Mouse (Mus musculus): ENCODE results near the gene Slc10a7.

Slc10a7 gene

DNA sequence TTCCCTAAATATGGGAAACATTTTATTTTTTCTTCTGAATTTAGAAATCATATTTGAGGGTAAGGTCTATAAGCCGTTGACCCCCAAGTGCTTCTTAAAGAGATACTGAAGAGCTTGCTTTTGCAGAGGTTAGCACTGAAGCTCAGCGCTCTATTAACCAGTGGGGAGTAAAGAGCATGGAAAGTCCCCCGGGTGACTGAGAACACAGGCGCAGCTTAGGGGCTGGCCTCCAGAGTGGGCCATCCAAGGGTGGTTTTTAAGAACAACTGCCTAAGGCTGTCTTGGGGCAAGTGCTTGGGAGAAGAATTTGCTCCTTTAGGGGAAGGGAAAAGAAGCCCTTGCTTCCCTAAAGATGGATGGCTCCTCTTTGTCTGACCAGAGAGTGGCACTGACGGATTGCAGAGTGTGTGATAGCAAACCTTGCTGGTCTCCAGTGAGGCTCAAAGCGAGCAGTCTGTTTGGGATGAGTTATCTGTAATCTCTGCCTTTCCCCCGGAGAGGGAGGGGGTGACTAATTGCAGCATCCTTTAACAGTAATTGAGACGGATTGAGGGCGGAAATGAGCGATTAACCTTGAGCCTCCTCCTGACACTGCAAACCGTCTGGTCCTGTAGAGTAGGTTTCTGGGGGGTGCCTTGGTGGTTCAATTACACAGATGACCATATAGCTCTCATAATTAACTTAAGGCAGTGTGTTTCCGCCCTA, 115.7 kb downstream of the Slc10a7 start:
- peak; percentile 58 for DNase-seq (ENCODE audit: extremely low spot score)

DNA sequence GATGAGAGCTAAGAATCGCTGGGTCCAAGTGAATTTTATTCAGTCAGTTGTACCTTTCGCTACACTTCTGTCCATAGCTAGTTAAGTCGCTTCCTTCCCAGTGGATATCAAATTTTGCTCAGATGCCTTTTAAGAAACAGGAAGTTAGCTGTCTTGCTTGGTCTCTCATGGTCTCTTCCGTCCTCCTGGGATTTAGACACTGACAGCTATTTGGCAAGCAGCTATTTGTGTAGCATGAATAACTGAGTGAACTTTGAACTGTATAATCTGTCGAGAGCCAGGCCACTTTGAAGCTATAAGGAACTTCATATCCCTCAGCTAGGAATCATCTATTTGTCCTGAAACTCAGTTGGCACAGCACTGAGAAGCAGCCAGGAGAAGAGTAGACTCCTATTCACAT, 117.5 kb downstream of the Slc10a7 start:
- no peak for DNase-seq (ENCODE audit: extremely low spot score)

DNA sequence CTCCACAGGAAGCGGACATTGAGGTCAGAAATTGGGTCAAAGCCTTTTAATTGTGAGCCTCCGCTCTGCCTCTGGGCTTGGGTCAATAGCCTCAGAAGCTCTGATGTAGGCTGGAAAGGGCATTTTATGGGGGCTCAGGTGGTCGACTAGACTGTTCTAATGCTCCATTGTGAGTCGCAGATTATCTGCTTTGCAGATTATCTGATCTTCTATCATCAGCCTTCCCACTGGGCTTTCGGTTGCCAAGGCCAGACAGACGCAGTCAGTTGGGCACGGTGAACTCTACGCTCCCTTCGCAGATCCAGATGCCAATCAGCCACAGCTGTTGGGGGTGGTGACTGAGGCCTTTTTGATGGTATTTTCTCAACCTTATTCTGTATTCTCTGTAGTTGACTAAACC, 118.6 kb downstream of the Slc10a7 start:
- no peak for DNase-seq (ENCODE audit: extremely low spot score)

DNA sequence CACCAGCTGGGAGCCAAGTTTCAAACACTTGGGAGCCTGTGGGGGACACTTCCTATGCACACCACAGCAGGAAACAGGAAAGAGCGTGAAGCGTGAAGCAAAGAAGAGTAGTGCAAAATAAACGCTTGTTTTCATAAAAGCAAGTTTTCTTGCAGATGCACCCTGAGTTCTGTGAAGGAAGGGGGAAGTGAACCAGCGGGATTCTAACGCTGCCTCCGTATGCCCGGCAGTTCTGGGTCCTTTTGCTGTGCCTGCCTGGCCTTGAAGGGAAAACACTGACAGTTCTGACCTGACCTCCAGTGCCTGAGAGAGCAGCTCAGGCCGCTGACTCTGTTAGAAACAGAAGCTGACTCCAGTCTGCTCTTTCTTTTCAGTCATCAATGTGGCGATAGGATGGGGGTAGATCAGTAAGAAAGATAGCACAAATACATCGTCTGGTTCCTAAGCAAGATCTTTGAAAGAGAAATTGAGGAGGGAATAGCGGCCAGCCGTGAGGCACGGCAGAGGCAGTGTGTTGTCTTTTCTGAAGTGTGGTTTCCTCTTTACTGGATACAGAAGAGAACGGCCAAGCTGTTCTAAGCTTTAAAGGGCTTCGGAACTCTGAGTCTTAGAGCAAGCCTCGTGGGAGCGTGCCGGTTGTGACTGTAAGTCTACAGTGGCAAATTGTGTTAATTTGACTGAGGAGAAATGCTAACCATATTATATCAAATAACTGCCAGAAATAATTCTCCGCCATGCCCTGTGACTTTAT, 121.4 kb downstream of the Slc10a7 start:
- DNase-seq (ENCODE audit: extremely low spot score): no peak

DNA sequence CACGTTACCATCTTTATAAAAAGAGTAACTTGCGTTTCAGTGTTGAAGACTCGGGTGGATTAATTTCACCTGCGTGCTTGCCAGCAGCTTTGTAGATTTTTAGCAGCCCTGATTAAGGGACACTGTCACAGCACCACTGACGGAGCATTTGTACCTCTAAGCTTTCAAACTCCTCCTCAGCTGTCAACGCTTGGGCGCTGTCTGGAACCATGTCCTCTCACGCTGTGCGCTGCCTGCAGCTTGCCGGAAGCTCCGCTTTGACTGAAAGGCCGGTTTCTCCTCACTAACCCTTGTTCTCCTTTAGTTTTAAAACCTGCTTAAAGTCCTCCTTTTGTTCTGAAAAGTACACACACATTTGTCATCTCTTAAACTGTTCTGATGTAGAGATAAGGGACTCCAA, 123.9 kb downstream of the Slc10a7 start:
- no peak for DNase-seq (ENCODE audit: extremely low spot score)

DNA sequence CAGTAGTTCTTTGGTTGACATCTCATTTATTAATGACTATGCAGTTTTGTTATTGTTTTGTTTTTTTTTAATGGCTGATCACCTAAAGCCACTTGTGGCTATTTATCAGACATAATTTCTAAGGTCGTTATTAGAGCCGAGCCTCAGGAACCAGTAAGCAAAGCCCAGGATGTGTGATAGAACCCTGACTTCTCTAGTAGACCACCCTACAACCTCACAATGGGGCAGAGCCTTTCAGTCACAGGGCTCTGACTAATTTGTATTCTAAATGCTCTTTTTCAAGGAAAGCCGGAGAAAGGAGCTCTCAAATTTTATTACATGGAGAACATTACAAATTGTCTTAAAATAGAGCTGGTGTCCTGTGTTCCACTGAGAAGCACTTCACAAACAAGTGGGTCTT, 124.9 kb downstream of the Slc10a7 start:
- no peak for DNase-seq (ENCODE audit: extremely low spot score)

DNA sequence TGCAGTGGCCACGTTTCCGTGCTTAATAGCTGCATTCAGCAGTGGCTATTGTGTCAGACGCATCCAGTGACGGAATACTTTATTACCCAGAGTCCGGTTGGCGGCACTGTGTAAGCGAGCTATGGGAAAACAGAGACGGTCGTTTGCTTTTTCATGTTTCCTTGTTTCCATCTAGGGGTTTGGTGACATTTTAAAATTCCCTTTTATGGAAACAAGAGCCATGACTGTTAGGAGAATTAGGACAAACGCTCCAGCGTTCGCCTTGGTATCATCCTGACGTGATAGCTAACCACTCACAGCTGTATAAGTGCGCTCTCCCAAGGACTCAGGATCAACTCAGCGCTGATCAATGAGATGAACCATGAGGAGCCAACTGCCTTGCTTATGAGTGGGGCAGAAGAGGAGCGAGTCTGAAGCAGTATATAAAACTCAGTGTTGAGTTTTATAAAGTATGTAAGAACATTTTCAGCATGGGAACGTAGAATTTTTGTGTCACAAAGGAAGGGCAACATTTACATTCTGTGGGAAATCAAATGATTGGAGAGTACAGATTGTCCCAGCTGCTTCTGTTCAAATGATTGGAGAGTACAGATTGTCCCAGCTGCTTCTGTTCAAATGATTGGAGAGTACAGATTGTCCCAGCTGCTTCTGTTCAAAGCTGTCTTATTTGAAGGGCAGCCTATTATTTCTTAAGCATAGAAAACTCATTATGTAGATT, 125.5 kb downstream of the Slc10a7 start:
- no peak for DNase-seq (ENCODE audit: extremely low spot score)

DNA sequence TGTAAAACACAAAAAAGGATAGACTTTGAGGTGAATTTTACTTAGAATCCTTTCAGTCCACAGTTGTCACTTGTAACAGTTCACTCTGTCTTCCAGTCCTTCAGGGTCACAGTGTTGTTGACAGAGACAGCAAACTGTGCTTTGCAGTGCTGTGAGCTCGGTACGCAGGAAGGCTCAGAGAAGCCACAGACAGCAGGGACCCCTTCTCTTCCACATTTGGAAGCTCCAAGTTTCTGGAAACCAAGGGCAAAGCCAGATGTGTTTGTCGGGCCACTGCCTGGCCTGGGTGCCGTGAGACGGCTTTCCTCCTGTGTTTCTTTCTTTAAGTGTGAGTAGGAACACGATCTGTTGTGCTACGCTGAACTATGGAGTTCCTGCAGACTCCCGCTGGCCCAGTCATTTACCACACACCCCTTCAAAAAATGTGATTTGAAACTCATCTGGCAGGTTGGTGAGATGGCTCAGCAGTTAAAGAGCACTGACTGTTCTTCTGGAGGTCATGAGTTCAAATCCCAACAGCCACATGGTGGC, 126.2 kb downstream of the Slc10a7 start:
- DNase-seq (ENCODE audit: extremely low spot score): no peak

DNA sequence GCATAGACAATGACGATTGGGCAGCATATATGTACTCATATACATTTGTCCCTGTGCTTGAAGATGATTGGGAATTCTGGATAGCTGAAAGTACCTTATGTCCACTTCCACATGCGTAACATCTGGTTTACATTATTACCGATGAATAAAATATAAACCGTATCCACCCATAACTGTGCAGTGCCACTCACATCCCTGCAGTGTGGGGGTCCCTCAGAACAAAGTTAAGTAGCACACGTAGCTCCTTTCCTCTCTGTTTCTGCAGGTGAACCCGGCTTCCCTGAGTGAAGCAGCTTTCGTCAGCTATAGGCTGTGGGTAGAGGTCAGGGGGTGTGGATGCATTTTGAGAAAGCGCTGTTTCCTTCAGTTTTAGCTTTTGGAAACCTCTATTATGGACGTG, 132.8 kb downstream of the Slc10a7 start:
- no peak for DNase-seq (ENCODE audit: extremely low spot score)

DNA sequence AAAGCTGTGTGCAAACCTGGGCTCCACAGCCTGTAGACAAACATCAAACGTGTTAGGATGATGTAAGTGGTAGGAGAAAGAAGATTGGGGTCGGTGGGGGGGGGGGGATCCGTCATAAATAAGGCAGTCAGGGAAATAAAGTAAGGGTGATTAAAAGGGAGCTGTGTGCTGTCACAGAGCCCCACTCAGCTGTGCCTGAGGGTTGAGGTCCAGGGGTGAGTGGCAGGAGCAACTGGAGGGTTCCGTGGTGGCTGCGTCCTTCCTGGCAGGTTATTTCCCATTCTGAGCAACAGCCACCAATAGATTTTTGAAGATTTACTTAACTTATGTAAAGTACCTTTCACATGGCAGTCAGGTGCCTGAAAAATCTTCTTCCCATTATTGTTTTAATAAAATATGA, 133.2 kb downstream of the Slc10a7 start:
- no peak for DNase-seq (ENCODE audit: extremely low spot score)

DNA sequence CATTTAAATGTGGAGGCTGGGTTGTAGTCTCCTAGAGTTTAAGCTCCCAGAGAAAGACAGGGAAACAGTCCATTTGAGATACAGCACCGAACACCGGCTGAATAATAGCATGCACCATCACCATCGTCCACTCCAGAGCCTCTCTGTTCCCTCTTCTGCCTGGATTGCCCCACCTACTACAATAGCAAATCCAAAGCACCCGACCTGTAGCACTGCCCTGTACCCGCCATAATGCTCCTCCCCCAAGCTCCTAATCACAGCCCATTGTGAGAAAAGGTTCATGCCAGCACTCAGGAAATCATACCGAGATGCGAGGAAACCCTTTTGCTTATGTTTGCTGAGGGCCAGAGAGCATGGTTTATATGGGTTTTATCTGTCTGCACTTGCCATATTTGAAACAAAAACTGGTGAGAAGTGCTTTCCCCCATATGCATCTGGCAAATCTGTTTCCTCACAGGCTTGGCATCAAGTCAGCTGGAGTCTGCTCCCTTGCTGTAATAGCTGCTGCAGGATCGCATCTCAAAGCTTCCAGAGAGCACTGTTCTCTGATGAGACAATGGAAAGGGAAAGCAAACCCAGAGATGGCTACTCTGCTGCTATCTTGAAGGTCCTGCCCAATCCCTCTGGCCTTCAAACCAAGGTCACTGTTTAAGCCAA, 138.0 kb downstream of the Slc10a7 start:
- DNase-seq (ENCODE audit: extremely low spot score): no peak

DNA sequence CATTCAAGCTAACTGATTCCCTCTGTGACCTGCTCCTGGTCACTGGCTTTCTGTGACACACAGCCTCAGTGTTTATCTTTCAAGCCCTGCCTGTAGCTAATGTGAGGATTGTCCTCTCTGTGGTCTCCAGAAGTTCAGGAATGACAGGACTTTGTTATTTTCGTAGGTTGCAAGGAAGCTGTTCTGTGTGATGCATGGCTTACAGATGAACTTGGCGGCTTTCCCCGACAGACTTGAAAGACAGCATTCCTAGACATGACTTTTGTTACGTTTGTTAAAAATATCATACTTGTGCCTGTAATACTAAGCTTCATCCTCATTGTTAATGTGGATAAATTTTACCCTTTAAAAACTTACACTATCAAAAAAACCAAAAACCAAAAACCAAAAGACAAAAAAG, 138.7 kb downstream of the Slc10a7 start:
- DNase-seq (ENCODE audit: extremely low spot score): no peak

DNA sequence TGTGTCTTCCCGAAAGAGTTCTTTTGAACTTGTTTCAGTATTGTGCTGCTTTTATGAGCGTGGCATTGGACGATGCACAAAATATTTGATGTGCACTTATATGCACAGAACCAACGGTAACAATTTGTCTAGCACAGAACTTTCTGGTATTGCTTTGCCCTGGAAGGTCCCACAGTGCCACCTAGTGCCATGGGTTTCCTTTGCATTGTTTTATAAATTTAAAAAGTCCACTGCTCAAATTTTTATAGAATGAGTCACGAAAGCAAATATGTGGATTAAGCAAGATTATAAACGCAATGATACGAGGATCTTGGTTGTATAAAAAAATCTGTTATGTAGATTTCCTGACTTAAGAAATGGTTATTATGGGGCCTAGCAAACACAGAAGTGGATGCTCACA, 139.8 kb downstream of the Slc10a7 start:
- peak; percentile 45 for DNase-seq (ENCODE audit: extremely low spot score)

DNA sequence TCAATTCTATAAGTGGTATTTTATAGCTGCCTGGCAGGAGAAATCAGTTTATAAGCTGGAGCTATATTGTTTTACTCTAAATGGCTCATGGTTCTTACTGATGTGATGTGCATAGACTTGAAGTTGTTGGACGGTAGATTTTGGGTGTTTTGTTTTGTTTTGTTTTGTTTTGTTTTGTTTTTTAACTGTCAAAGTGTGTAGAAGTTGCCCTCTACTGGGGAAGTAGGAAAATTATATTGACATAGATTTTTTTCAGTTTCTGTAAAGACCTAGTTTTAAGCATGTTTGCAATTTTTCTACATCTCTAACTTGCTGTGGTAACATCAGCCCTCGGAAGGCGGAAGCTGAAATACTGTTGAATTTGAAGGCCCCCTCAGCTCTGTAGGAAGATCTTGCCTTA, 142.5 kb downstream of the Slc10a7 start:
- DNase-seq (ENCODE audit: extremely low spot score): no peak

DNA sequence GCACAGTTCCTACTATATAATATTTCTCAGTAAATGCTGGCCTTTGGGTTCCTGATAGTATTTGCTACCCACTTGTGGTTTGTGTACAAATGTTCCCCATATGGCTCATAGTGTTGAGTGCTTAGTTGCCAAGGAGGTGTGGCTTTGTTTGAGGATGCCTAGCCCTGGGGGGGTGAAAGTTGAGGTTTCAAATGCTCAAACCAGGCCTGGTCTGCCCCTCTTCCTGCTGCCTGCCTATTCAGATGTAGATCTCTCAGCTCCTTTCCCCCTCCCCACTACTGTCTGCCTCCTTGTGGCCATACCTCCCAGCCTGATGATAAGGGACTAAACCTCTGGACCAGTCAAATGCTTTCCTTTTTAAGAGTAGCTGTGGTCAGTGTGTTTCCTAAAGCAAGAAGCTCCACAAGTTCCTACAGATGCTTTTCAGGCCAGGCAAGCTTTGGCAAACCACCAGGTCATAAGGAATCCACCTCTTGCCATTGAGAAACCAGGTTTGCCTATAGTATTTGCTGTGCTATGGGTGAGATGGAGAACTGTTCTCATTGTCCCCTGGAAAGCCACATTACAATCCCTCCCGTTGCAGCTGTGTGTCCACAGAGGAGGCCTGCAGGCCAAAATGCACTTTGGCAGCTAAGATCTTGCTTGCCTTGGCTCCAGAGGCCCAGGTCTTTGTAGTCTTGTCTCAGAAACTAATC, 146.4 kb downstream of the Slc10a7 start:
- DNase-seq (ENCODE audit: extremely low spot score): no peak

DNA sequence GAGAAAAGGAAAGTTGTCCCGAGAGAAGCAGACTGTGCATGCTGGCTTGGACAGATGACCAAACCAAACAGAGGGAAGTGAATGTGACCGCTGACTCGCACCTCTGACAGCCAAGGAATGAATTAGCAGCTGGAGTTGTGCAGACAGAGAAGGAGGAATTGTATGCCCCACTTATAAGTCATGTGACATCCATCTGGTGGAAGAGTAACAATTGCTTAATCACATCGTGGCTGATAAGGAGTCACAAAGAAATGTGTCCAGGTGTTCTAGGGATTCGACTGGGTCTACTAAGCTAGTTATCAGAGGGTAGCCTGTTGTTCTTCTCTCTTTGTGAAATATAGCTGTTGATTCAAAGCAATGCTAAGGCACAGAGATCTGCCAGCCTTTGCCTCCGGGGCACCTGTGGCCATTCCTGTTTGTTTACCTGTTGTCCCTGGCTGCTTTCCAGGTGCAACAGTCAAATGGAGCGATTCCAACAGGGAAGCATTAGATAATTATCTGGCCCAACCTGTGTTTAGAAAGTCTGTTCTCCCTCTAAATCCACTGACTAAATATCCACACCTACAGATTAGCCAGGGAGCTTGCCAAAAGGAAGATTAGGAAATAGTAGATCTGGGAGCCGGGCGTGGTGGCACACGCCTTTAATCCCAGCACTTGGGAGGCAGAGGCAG, 147.7 kb downstream of the Slc10a7 start:
- no peak for DNase-seq (ENCODE audit: extremely low spot score)

DNA sequence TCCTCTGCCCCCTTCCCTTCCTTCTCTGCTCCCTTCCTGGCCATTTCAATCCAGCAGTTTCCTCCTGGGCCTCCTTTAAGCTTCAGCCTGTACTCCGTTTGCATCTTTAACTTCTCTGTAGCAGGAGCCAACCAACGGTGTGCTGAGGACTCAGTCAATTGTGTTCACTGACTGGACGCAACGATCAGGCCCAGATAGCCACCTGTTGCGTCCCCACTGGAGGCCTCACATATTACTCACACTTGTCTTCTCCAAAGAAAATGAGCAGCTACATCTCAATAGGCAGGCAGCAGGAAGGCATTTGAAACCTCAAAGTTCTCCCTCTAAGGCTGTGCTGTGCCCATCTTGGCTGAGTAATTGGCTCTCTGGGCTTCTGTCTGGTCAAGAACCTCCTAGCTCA, 149.0 kb downstream of the Slc10a7 start:
- DNase-seq (ENCODE audit: extremely low spot score): no peak

DNA sequence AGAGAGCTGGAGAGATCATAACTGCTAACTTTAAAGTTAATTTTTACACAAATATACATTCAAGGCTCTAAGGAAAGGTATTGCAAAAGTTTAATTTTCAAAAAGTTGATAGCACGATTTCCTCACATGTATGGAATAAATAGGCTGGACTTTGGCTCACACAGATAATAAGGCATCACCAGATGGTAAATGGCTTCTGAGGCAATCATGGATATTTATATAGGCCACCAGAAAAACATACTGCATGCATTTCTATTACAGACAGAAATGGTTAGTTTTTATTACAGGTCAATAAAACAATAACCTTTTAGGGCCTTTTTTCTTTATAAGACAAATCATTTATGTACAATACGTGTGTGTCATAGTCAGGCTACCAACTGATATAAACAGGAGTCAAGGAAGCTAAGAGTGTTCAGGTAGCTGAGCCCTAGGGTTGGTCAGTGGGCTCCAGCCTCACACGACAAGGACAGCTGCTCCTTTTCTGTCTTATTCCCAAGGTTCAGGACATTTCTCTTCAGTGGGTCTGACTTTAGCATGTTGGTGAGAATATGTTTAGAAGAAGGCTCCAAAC, 150.6 kb downstream of the Slc10a7 start:
- no peak for DNase-seq (ENCODE audit: extremely low spot score)

DNA sequence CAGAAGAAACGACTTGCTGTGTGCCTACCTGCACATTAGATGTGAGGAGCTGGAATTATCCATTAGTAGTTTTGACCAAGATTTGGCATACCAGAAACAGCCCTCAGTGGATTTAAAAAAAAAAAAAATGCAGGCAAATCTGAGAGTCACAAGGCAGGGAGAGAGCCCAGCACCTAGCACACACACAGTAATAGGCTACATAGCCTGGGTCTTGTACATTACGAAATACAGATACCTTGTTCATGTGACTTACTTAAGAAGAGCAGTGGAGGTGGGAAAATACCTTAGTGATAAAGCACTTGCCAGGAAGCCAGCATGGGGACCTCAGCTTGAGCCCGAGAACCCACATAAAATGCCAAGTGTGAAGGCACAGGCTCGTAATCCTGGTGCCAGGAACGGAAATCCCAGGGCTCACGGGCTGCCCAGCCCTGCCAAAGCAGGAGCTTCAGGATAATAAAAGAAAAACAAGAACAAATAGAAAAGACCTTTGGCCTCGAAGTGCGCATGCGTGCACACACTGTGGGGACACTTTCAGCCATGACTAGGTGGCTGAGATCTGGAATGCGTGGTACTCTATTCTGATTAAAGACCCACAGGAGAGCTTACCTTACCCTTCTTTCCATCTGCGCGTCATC, 155.3 kb downstream of the Slc10a7 start:
- DNase-seq (ENCODE audit: extremely low spot score): no peak

DNA sequence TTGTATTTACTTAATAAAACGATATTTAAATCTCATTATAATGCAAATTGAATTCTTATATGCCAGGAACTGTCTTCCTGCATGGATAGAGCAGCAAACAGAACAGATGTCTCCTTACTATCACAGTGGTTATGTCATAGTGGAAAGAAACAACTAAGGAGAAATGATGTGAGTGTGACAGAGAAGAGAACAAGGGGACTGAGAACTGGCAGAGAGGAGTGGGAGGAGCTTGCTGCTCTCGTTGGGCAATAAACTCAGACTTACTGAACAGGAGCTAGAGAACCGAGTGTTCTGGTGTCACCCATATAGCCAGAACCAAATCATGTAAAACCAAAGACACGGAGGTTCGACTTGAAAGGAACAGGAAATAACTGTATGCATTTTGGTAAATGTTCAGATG, 158.3 kb downstream of the Slc10a7 start:
- DNase-seq (ENCODE audit: extremely low spot score): no peak

Measured in embryo, embryonic 9.5 days (tissue).